Mouse (Mus musculus): ENCODE measurements at regions not wholly inside any gene's neighbourhood (a gene's known extent, or its start where the extent isn't known, plus 50 kb on each side); places are given as distances from the start of the nearest gene placed in this dataset.
A peak's percentile ranks its signal among the peaks of the same experiment; 100 is the strongest.

GRCm38 (mm10) chr17:82016391-82016790 is 278.2 kb upstream of the Slc8a1 start:
- DNase-seq (ENCODE audit: low spot score): no peak

GRCm38 (mm10) chr17:81994431-81994830 is 256.3 kb upstream of the Slc8a1 start:
- peak; percentile 34 for DNase-seq (ENCODE audit: low spot score)
